In the genomic region with DNA sequence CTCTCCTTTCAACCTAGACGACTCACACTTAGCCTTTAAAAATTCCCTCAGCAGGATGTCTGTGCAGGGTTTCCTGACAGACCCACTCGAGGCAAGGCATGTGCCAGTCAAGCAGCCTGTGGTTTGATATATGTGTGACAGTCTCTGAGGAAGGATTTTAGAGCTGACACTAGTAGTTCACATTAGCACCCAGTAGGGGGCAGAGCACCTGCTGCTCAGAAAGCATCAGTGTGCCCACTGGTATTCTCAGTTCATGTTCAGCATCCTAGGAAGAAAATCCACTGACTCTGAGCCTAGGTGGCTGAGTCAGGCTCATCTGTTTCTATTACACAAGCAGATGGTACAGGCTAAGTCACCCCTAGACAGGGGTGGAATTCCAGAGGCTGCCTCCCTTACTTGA, we compare ENCODE assay signal across 8 mouse cellular contexts. TPM values are rescaled to one million over a fixed set of nuclear protein-coding genes. Genes with fewer than 3 reads are reported as not detected.
DNase-seq lines count a peak whose midpoint lies in the region; ATAC-seq and TF ChIP-seq lines count a peak whose summit lies in the region.

No protein-coding gene starts in this region.

- DNase-seq in cerebellum, postnatal 10 days: peak; percentile 43 to 46
- DNase-seq in cerebellum, adult 9-11 months: no peak
- DNase-seq in left cerebral cortex, postnatal 14 days (ENCODE audit: low spot score in 2 of 2): peak; percentile 7 to 27
- DNase-seq in left cerebral cortex, postnatal 36 days (ENCODE audit: low spot score in 2 of 2): no peak
- peak; percentile 56 for DNase-seq in MEL (ENCODE audit: low read depth, low spot score)
- peak; percentile 33 for DNase-seq in limb, embryonic 11.5 days (ENCODE audit: low spot score)
- DNase-seq in gastrocnemius, adult 8-10 months (ENCODE audit: low spot score in 2 of 2): no peak
- DNase-seq in ovary, postnatal 10 days (ENCODE audit: low spot score): no peak

- no peak overlapping the region for H3K4me2 ChIP-seq in limb, embryonic 11.5 days (ENCODE audit: low read depth, severe bottlenecking)

- WGBS in limb, embryonic 11.5 days: 13% methylated on average over 2 of the region's 2 CpGs

- H3K9ac ChIP-seq in MEL (ENCODE audit: control insufficient read depth, low read depth, low read length, poor library complexity, severe bottlenecking): no peak overlapping the region
- no peak overlapping the region for H3K9ac ChIP-seq in limb, embryonic 11.5 days (ENCODE audit: low read length)

- ATAC-seq in limb, embryonic 11.5 days (ENCODE audit: insufficient number of reproducible peaks, low FRiP score, low TSS enrichment, low read depth): no peak

- no peaks in the 10 kb centered on the region for H3K27me3 ChIP-seq in MEL (ENCODE audit: control insufficient read depth in 1 of 2, insufficient read depth in 2 of 2, low read length in 2 of 2)
- H3K27me3 ChIP-seq in limb, embryonic 11.5 days (ENCODE audit: control insufficient read depth, insufficient read depth, low read length): no peaks in the 10 kb centered on the region

- TF ChIP-seq CTCF in MEL (IDR thresholded peaks at IDR 0.05 in 2 of 3, conservative IDR thresholded peaks at IDR 0.05 in 1 of 3; ENCODE audit: control insufficient read depth in 1 of 3, insufficient read depth in 1 of 3, low read depth in 2 of 3, low read length in 3 of 3, poor library complexity in 1 of 3, severe bottlenecking in 1 of 3): peak; percentile 65 to 88 (median 70)

- no peaks in the 10 kb centered on the region for H3K4me1 ChIP-seq in MEL (ENCODE audit: control insufficient read depth in 1 of 2, insufficient read depth in 2 of 2, low read length in 2 of 2)
- no peaks in the 10 kb centered on the region for H3K4me1 ChIP-seq in limb, embryonic 11.5 days (ENCODE audit: control insufficient read depth, insufficient read depth, low read length)

- TF ChIP-seq EP300 in MEL (IDR thresholded peaks at IDR 0.05; ENCODE audit: low read depth in 1 of 2, low read length in 2 of 2): no peak

- intact Hi-C loops in left cerebral cortex, postnatal 14 days (cut with DNase I): loop anchor here (5.0 kb wide), 1 partner anchor 61 kb away; no protein-coding TSS in a partner anchor
- intact Hi-C loops in left cerebral cortex, postnatal 36 days (cut with DNase I): loop anchor here (5.0 kb wide), 1 partner anchor 56 kb away; no protein-coding TSS in a partner anchor

- H3K27ac ChIP-seq in MEL (ENCODE audit: control insufficient read depth, low read depth, low read length): no peak overlapping the region
- H3K27ac ChIP-seq in limb, embryonic 11.5 days (replicated peaks; ENCODE audit: low read depth, low read length): no peak overlapping the region

- no peak for TF ChIP-seq POLR2A in MEL (IDR thresholded peaks at IDR 0.05; ENCODE audit: control insufficient read depth in 1 of 2, insufficient read depth in 1 of 2, low read depth in 1 of 2, low read length in 2 of 2, poor library complexity in 1 of 2)

- no peaks in the 10 kb centered on the region for H3K9me3 ChIP-seq in MEL (replicated peaks; ENCODE audit: insufficient read depth, low read length)
- H3K9me3 ChIP-seq in limb, embryonic 11.5 days (ENCODE audit: control insufficient read depth, low read length): no peaks in the 10 kb centered on the region

- no peaks in the 10 kb centered on the region; a peak in 1 of 4 replicates for H3K36me3 ChIP-seq in MEL (ENCODE audit: control insufficient read depth in 1 of 2, insufficient read depth in 2 of 2, low read length in 2 of 2)
- no peaks in the 10 kb centered on the region for H3K36me3 ChIP-seq in limb, embryonic 11.5 days (ENCODE audit: control insufficient read depth, insufficient read depth, low read length)

- no peaks in the 10 kb centered on the region for H3K79me2 ChIP-seq in MEL (ENCODE audit: control insufficient read depth, insufficient read depth, low read length, poor library complexity)

- peak; percentile 21 for TF ChIP-seq RAD21 in MEL (IDR thresholded peaks at IDR 0.05; ENCODE audit: low read depth, low read length)

- no peak overlapping the region for H3K4me3 ChIP-seq in MEL (ENCODE audit: control insufficient read depth in 1 of 2, insufficient read depth in 1 of 2, low read depth in 2 of 2, low read length in 2 of 2)
- no peak overlapping the region for H3K4me3 ChIP-seq in limb, embryonic 11.5 days (ENCODE audit: low read depth, low read length)

TF ChIP-seq in MEL, 35 proteins besides CTCF, POLR2A, EP300 and RAD21:
- TF ChIP-seq ELF1 (IDR thresholded peaks at IDR 0.05; ENCODE audit: low read depth, low read length) (no peak), USF1 (IDR thresholded peaks at IDR 0.05; ENCODE audit: low read depth, low read length) (no peak), SMC3 (IDR thresholded peaks at IDR 0.05; ENCODE audit: low read depth, low read length) (peak; percentile 56), ZC3H11A (IDR thresholded peaks at IDR 0.05; ENCODE audit: low read depth, low read length) (no peak)

RNA-seq across cellular contexts. Expression of a gene that starts 39.0 kb away (rescaled TPM):
- 1 to 10 TPM; 1.9 to 3.1 TPM for total RNA-seq in left cerebral cortex, postnatal 14 days (2021)
- total RNA-seq in left cerebral cortex, postnatal 36 days (2021): 1 to 10 TPM; 2.1 to 2.6 TPM
- total RNA-seq in MEL (2012; rRNA removed): 25.0 and 27.0 TPM in 2 replicates
- 10 to 100 TPM; 30.9 to 34.8 TPM for polyA plus RNA-seq in MEL (2012; ENCODE audit: insufficient read depth in 1 of 2, insufficient read length in 2 of 2, low read depth in 1 of 2, low replicate concordance in 2 of 2, missing spikeins in 1 of 2)
- 0.24 and 0.45 TPM in 2 replicates for polyA plus RNA-seq in limb, embryonic 11.5 days (2014; fragmentation: Nextera tagmentation; extraction: Ambion mirVana)
- total RNA-seq in gastrocnemius, adult 8-10 months (2022): under 1 TPM; 0.22 to 0.58 (median 0.44) TPM

Comparison
In these comparisons a context has a peak if more than half of its experiments do, and no peak if none do; other contexts are left out.
1. DNase-seq: peak in cerebellum, postnatal 10 days (2 of 2), left cerebral cortex, postnatal 14 days (2 of 2), MEL (single experiment) and limb, embryonic 11.5 days (single experiment); none in cerebellum, adult 9-11 months (single experiment), left cerebral cortex, postnatal 36 days (0 of 2), gastrocnemius, adult 8-10 months (0 of 2) and ovary, postnatal 10 days (single experiment).